Mouse (Mus musculus) heart, postnatal 10 days (tissue): ENCODE measurements around the gene Muc3. TPM values are rescaled to one million over a fixed set of nuclear protein-coding genes. Genes with fewer than 3 reads are reported as not detected.
"Not testable (repeated sequence)": the region's sequence is repeated elsewhere in the genome, so short reads cannot be mapped to it uniquely, and the experiment has no call there.

Experiments used
- DNase-seq, 2 experiments: peaks; one replicate each; pipeline ENCODE4 v3.0.0; 2021
- intact Hi-C: fragments of 180-260 bp; cut with DNase I; formaldehyde crosslinking; loops from one replicate; pipeline ENCODE4 v1.15.1; 2025
- total RNA-seq, 2 experiments: library from RNA; stranded (reverse); gene quantifications; 2 replicates each; pipeline ENCODE4 v1.2.3; 2021

The Muc3 gene
- not detected for total RNA-seq

DNA sequence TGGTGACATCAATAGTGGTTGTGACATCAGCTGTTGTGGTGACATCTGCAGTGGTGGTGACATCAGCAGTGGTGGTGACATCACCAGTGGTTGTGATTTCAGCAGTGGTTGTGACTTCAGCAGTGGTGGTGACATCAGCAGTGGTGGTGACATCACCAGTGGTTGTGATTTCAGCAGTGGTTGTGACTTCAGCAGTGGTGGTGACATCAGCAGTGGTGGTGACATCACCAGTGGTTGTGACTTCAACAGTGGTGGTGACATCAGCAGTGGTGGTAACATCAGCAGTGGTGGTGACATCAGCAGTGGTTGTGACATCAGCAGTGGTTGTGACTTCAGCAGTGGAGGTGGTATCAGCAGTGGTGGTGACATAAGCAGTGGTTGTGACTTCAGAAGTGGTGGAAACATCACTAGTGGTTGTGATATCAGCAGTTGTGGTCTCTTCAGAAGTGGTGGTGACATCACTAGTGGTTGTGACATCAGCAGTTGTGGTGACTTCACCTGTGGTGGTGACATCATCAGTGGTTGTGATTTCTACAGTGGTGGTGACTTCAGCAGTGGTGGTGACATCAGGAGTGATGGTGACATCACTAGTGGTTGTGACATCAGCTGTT is at the start of gene Muc3:
Gene Muc3, minus strand, starts transcription at position 51 of the 611 bp plus-strand sequence.
- DNase-seq, intact Hi-C loops: not testable (repeated sequence)

DNA sequence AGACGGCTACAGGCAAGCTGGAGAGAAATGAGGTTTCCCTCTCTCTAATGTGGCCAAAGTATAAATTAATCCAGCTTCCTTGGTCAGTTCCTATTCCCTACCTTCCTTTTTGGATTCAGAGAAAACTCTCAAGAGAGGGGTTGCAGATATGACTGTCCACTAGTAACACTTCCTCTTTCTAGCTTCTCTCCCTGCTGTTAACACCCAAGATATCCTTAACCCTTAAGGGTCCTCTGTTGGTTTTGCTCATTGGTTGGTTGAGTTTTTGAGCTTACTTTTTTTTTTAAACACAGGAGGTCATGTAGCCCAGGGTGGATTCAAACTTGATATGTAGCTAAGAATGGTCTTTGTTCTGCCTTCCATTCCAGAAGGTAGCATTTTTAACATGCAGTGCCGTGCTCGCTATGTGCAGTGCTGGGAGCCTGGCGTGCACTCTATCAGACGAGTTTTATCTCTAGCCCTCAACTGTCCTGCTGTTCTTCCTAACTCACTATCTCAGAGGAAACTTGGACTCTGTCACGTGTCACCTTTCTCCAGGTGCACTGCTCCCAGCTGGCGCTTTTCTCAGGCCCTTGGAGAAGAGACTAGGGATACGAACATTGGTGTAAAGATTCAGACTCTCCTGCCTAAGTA is 45.5 kb upstream of the Muc3 start:
- DNase-seq = no peak
- intact Hi-C loops = no loop called here

- DNase-seq = no peak
- intact Hi-C loops = no loop called here
Observed at GRCm38 (mm10) chr5:137193279-137193952, 44.3 kb upstream of the Muc3 start.

DNA sequence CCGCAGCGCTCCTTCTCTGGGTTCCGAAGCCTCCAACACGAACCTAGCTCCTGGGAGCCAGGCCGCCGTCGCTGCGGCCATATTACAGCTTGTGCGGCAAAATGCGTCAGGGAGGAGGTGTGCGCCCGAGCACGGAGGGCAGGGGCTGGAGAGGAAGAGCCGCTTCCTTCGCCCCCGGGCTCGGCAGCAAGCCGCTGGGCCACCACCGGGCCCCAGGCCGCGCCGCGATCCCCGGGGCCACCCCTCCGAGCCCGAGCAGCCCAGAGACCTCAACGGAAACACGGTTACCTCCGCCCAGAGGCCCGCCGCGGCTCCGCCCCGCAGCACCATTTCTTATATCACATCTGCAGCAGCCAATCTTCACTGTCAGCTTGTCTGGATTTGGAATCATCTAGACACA is 40.2 kb upstream of the Muc3 start:
- peak; percentile 10 to 16 for DNase-seq
- intact Hi-C loops = no loop called here

DNA sequence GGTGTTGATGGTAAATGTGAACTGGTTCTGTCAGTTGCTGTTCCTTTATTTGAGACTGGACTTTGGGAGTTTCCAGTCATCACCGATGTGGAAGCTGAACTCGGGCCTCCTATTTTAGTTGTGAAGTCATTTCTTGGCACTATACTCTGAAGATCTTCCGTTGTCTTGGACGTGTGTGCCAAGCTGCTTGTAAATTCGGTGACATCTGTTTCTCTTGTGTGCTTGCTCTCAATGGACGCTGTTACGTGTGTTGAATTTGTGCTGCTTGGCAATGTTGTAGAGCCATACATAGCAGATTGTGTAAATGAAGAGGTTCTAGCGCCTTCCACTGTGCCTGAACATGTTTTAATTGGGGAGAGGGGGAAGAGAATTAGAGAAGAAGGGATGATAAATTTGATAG is 36.2 kb upstream of the Muc3 start:
- intact Hi-C loops = no loop called here
- DNase-seq = peak in 1 of 2 experiments; percentile 10

GRCm38 (mm10) chr5:137179646-137180374 is 30.7 kb upstream of the Muc3 start:
- intact Hi-C loops = no loop called here
- DNase-seq = no peak

GRCm38 (mm10) chr5:137173967-137174366 is 24.8 kb upstream of the Muc3 start:
- DNase-seq = no peak
- intact Hi-C loops = no loop called here

GRCm38 (mm10) chr5:137172591-137172990 is 23.5 kb upstream of the Muc3 start:
- intact Hi-C loops = no loop called here
- DNase-seq = no peak

DNA sequence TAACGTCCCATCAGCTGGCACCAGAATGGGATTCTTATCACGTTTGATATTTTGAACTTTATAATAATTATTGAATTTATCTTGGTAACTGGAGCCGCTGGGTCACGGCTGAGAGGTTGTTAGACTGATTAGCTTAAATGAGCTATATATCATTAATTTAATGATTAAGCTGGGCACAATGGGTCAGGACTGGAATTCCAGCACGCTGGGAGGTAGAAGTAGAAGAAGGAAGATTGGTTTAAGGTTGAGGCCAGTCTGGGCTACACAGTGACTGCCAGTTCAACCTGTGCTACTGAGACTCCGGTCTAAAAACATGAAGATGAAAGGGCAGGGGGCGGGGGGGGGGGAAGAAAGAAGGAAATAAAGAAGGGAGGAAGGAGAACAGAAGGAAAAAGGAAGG is 22.4 kb upstream of the Muc3 start:
- intact Hi-C loops = no loop called here
- DNase-seq = no peak

- DNase-seq = no peak
- intact Hi-C loops = no loop called here
Observed at GRCm38 (mm10) chr5:137170836-137171380, 21.8 kb upstream of the Muc3 start.

GRCm38 (mm10) chr5:137167539-137167938 is 18.4 kb upstream of the Muc3 start:
- intact Hi-C loops = no loop called here
- no peak for DNase-seq

DNA sequence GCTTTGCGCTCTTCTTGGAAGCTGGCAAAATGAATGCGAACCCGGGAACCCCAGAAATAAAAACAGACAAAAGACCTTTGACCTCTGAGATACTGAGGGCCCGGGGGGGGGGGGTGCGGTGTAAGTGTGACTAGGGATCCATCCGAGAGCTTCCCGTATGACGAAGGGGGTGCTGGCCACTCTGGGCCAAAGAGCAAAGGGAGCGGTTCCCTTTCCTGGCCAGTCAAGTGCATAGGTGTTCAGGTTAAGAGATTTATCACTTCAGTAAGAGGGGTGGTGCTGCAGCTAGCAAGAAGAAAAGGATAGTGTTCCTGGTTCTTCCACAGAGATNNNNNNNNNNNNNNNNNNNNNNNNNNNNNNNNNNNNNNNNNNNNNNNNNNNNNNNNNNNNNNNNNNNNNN is 16.9 kb upstream of the Muc3 start:
- DNase-seq = no peak
- intact Hi-C loops = no loop called here

DNA sequence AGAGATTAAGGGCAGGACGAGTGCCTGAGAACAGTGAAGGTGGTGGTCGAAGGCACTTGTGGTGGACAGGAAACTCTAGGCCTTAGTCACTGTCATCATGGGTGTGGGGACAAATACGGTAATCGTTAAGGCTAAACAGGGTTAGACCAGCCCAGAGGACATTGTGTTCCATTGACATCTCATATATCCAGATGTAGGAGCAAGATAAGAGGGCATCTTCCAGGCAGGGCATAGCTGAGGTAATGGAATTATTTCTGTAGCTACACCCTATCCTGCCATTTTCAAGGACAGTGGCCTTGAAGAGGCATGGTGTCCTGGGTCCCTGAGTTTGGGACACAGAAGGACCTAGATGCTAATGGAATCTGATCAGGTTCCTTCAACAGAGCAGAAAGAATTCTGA is 12.7 kb upstream of the Muc3 start:
- no peak for DNase-seq
- intact Hi-C loops = no loop called here

DNA sequence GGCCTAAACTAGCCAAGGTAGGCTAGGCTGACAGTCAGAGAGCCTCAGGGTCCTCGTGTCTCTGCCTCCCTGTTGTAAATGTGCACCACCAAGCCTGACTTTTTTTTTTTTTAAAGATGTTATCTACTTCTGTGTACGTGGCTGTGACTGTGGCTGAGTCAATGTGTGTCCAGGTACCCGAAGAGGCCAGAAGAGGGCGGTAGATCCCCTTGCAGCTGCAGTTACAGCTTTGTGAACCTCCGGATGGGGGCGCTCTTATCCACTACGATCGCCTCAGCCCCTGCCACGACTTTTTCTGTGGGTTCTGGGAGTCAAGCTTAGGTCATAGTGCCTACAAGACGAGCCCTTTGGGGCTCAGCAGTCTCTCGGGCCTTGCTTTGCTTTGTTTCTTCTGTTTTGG is 10.3 kb upstream of the Muc3 start:
- DNase-seq = peak; percentile 37 to 63
- intact Hi-C loops = loop anchor here (1.0 to 10.0 kb wide), 2 partner anchors 127 to 245 kb away; no protein-coding TSS in a partner anchor

DNA sequence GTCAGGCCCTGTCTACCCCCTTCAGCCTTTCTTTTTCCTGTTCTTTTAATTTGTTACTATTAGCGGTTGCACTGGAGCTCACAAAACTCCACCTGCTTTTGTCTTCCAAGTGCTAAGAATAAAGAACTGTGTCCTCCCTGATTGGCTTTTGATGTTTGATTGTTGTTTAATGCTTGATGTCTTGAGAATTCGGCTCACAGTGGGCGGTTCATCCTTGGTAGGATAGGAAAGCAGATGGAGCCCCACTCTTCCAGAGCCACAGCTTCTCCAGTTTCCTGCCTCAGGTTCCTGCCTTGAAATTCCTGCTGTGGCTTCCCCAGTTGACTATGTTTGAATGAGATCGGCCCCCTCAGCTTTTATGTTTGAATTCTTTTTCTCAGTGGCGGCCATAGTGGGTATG is 4.2 kb upstream of the Muc3 start:
- intact Hi-C loops = loop anchor here (10.0 kb wide), 1 partner anchor 252 kb away; no protein-coding TSS in a partner anchor

GRCm38 (mm10) chr5:137152623-137153022 is 3.5 kb upstream of the Muc3 start:
- DNase-seq = no peak
- intact Hi-C loops = loop anchor here (10.0 kb wide), 1 partner anchor 252 kb away; no protein-coding TSS in a partner anchor

More for the DNA sequence above, 4.2 kb upstream of the Muc3 start:
- DNase-seq = no peak

DNA sequence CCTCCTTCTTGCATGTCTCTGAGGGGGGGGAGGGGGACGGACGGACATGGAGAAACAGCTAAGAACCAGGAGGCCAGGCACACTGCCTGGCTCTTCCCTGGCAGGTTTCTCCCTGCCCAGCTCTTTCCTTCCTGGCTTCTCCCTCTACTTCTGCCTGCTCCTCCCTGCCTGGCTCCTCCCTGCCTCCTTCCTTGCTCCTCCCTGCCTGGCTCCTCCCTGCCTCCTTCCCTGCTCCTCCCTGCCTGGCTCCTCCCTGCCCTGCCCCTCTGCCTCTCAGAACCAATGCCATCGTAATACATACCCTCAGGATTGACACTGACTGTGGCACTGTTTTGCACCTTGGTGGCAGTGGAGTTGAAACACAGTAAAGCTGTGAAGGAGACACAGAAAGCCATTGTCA is 8.3 kb downstream of the Muc3 start:
- intact Hi-C loops = no loop called here
- DNase-seq = no peak

DNA sequence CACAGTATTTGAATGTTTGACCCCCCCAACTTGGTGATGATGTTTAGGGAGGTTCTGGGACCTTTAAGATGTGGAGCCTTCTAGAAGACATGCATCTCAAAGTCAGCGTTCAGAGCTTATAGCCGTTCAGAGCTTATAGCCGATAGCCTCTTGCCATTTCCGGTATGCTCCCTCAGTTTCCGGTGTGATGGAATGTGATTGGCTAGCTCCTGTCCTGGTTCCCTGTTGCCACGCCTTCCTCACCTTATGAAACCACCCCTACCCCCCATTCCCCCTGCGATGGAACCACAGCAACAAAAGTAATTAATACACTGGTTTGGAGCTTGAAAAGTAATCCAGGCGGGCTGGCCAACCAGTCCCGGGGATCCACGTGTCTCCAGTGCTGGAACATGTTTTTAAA is 10.1 kb downstream of the Muc3 start:
- no peak for DNase-seq
- intact Hi-C loops = no loop called here

GRCm38 (mm10) chr5:137134959-137135358 is 14.2 kb downstream of the Muc3 start:
- peak in 1 of 2 experiments; percentile 57 for DNase-seq

GRCm38 (mm10) chr5:137131490-137131889 is 17.6 kb downstream of the Muc3 start:
- DNase-seq = peak; percentile 59 to 74
- intact Hi-C loops = loop anchor here (1.0 to 5.0 kb wide), 2 partner anchors 155 to 246 kb away; no protein-coding TSS in a partner anchor

More at GRCm38 (mm10) chr5:137134959-137135358, 14.2 kb downstream of the Muc3 start:
- intact Hi-C loops = loop anchor here (5.0 kb wide), 1 partner anchor 242 kb away; no protein-coding TSS in a partner anchor

GRCm38 (mm10) chr5:137129281-137129680 is 19.8 kb downstream of the Muc3 start:
- intact Hi-C loops = no loop called here
- no peak for DNase-seq
